Mouse (Mus musculus) myocyte (in vitro differentiated cells): Measurements from ENCODE around the gene Usp33.

Experiments used
- E2F4 ChIP-seq: IDR thresholded peaks from one replicate; pipeline ENCODE4 v1.6.1; 2011; ENCODE audit warnings: mild to moderate bottlenecking, control low read depth, moderate library complexity; ENCODE audit not compliant: insufficient read depth
- MAX ChIP-seq: IDR thresholded peaks from one replicate; pipeline ENCODE4 v1.6.1; 2011; ENCODE audit warnings: low read depth, mild to moderate bottlenecking, control low read depth
- POLR2A ChIP-seq: IDR thresholded peaks from one replicate; pipeline ENCODE4 v1.6.1; 2011; ENCODE audit warnings: low read depth, mild to moderate bottlenecking, control low read depth, moderate library complexity; ENCODE audit not compliant: insufficient read length
- POLR2AphosphoS2 ChIP-seq: IDR thresholded peaks from one replicate; pipeline ENCODE4 v1.6.1; 2011; ENCODE audit warnings: low read depth, control low read depth; ENCODE audit not compliant: insufficient read length
- REST ChIP-seq: IDR thresholded peaks from one replicate; pipeline ENCODE4 v1.6.1; 2011; ENCODE audit warnings: mild to moderate bottlenecking, control low read depth, moderate library complexity; ENCODE audit not compliant: insufficient read depth, insufficient read length
- USF1 ChIP-seq: IDR thresholded peaks from one replicate; pipeline ENCODE4 v1.6.1; 2011; ENCODE audit warnings: low read depth, mild to moderate bottlenecking, control low read depth, moderate library complexity

DNA sequence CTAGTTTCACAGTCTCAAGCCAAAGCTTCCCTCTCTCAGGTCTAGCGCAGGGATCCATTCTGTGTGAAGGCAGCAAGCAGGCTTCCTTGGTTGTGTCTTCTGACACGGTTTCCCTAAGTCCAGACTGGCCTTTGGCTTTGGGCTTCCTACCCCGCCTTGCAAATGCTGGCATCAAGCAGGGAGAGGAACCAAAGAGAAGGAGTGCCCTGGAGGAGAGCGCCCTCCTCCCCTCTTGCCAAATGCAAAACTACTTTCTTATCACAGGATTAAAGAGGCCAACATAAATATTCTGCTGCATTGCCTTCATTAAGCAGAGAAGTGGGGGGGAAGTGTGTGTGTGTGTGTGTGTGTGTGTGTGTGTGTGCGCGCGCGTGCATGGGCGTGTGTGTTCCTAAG, 37.0 kb upstream of the Usp33 start:
- TF ChIP-seq POLR2A: no peak
- no peak for TF ChIP-seq USF1
- no peak for TF ChIP-seq MAX
- no peak for TF ChIP-seq E2F4
- TF ChIP-seq POLR2AphosphoS2: no peak
- no peak for TF ChIP-seq REST
